Mouse (Mus musculus): ENCODE results near the gene Kras. TPM values are rescaled to one million over a fixed set of nuclear protein-coding genes. Genes with fewer than 3 reads are reported as not detected.
A peak's percentile ranks its signal among the peaks of the same experiment; 100 is the strongest.

Kras gene
- polyA plus RNA-seq, 1 experiment from 2014 or later, result 119 TPM

GRCm38 (mm10) chr6:145210816-145211338, 39.2 kb downstream of the Kras start, which contains the start of the genes Casc1 and Etfrf1:
Casc1 (minus strand) TSS chr6:145211005.
Etfrf1 (plus strand) TSS chr6:145211134.
- Histone ChIP-seq H3K4me2 (ENCODE audit: low read depth) (peak within 1 kb of the TSS; percentile 56), H3K27ac (ENCODE audit: low read depth, low read length) (peak within 1 kb of the TSS; percentile 88), H3K9me3 (ENCODE audit: control insufficient read depth, low read length) (no peaks in the 10 kb centered on the region), H3K4me1 (ENCODE audit: control insufficient read depth, insufficient read depth, low read length) (0 out of 2 replicates have a peak, but pooled peaks cover 3% of the 10 kb centered on the region), H3K9ac (ENCODE audit: low read length) (peak within 1 kb of the TSS; percentile 67), H3K27me3 (ENCODE audit: control insufficient read depth, insufficient read depth, low read length) (no peaks in the 10 kb centered on the region), H3K36me3 (ENCODE audit: control insufficient read depth, insufficient read depth, low read length) (no peaks in the 10 kb centered on the region; the same call in 1 of the 2 replicates), H3K4me3 (ENCODE audit: low read depth, low read length) (peak within 1 kb of the TSS; percentile 44)
- ATAC-seq (ENCODE audit: insufficient read depth, low FRiP score, low TSS enrichment) (peak; percentile 100), DNase-seq (ENCODE audit: low spot score) (peak; percentile 99)
- under 1% methylated on average over 36 of the region's 36 CpGs for WGBS

- Histone ChIP-seq H3K27ac (ENCODE audit: low read depth, low read length) (no peak overlapping the region), H3K4me2 (ENCODE audit: low read depth) (peak overlapping the region; percentile 56), H3K36me3 (ENCODE audit: control insufficient read depth, insufficient read depth, low read length) (no peaks in the 10 kb centered on the region), H3K27me3 (ENCODE audit: control insufficient read depth, insufficient read depth, low read length) (no peaks in the 10 kb centered on the region), H3K9ac (ENCODE audit: low read length) (no peak overlapping the region), H3K4me1 (ENCODE audit: control insufficient read depth, insufficient read depth, low read length) (0 out of 2 replicates have a peak, but pooled peaks cover 3% of the 10 kb centered on the region), H3K4me3 (ENCODE audit: low read depth, low read length) (peak overlapping the region; percentile 44), H3K9me3 (ENCODE audit: control insufficient read depth, low read length) (no peaks in the 10 kb centered on the region)
- no peak for ATAC-seq (ENCODE audit: insufficient read depth, low FRiP score, low TSS enrichment)
- WGBS, result 41% methylated on average over 8 of the region's 8 CpGs
- DNase-seq (ENCODE audit: low spot score), result no peak
Observed at GRCm38 (mm10) chr6:145210056-145210680, 39.9 kb downstream of the Kras start.

- Histone ChIP-seq H3K9me3 (ENCODE audit: control insufficient read depth, low read length) (no peaks in the 10 kb centered on the region), H3K9ac (ENCODE audit: low read length) (no peak overlapping the region), H3K36me3 (ENCODE audit: control insufficient read depth, insufficient read depth, low read length) (no peaks in the 10 kb centered on the region), H3K4me1 (ENCODE audit: control insufficient read depth, insufficient read depth, low read length) (no peaks in the 10 kb centered on the region), H3K4me2 (ENCODE audit: low read depth) (no peak overlapping the region), H3K4me3 (ENCODE audit: low read depth, low read length) (no peak overlapping the region), H3K27ac (ENCODE audit: low read depth, low read length) (no peak overlapping the region), H3K27me3 (ENCODE audit: control insufficient read depth, insufficient read depth, low read length) (no peaks in the 10 kb centered on the region)
- WGBS, result 74% methylated on average over 10 of the region's 10 CpGs
- DNase-seq (ENCODE audit: low spot score) (no peak), ATAC-seq (ENCODE audit: insufficient read depth, low FRiP score, low TSS enrichment) (no peak)
Observed at GRCm38 (mm10) chr6:145205142-145205541, 44.9 kb downstream of the Kras start.

- no peak overlapping the region for H3K27ac ChIP-seq (ENCODE audit: low read depth, low read length)
- H3K4me2 ChIP-seq (ENCODE audit: low read depth), result no peak overlapping the region
- H3K27me3 ChIP-seq (ENCODE audit: control insufficient read depth, insufficient read depth, low read length), result no peaks in the 10 kb centered on the region
- no peaks in the 10 kb centered on the region for H3K4me1 ChIP-seq (ENCODE audit: control insufficient read depth, insufficient read depth, low read length)
- DNase-seq (ENCODE audit: low spot score), result no peak
- ATAC-seq (ENCODE audit: insufficient read depth, low FRiP score, low TSS enrichment), result no peak
- H3K9me3 ChIP-seq (ENCODE audit: control insufficient read depth, low read length), result no peaks in the 10 kb centered on the region
- H3K36me3 ChIP-seq (ENCODE audit: control insufficient read depth, insufficient read depth, low read length), result no peaks in the 10 kb centered on the region
- no peak overlapping the region for H3K4me3 ChIP-seq (ENCODE audit: low read depth, low read length)
- 90% methylated on average over 6 of the region's 6 CpGs for WGBS
- no peak overlapping the region for H3K9ac ChIP-seq (ENCODE audit: low read length)
Observed at GRCm38 (mm10) chr6:145204440-145204839, 45.6 kb downstream of the Kras start.

GRCm38 (mm10) chr6:145202432-145203125, 47.5 kb downstream of the Kras start:
- 82% methylated on average over 13 of the region's 13 CpGs for WGBS
- Histone ChIP-seq H3K27me3 (ENCODE audit: control insufficient read depth, insufficient read depth, low read length) (no peaks in the 10 kb centered on the region), H3K9ac (ENCODE audit: low read length) (no peak overlapping the region), H3K27ac (ENCODE audit: low read depth, low read length) (no peak overlapping the region), H3K4me1 (ENCODE audit: control insufficient read depth, insufficient read depth, low read length) (no peaks in the 10 kb centered on the region), H3K4me2 (ENCODE audit: low read depth) (no peak overlapping the region), H3K4me3 (ENCODE audit: low read depth, low read length) (no peak overlapping the region), H3K9me3 (ENCODE audit: control insufficient read depth, low read length) (no peaks in the 10 kb centered on the region), H3K36me3 (ENCODE audit: control insufficient read depth, insufficient read depth, low read length) (no peaks in the 10 kb centered on the region)
- no peak for ATAC-seq (ENCODE audit: insufficient read depth, low FRiP score, low TSS enrichment)
- no peak for DNase-seq (ENCODE audit: low spot score)

GRCm38 (mm10) chr6:145197949-145198686, 51.9 kb downstream of the Kras start:
- DNase-seq (ENCODE audit: low spot score) (no peak), ATAC-seq (ENCODE audit: insufficient read depth, low FRiP score, low TSS enrichment) (no peak)
- H3K4me1 ChIP-seq (ENCODE audit: control insufficient read depth, insufficient read depth, low read length), result no peaks in the 10 kb centered on the region
- H3K4me2 ChIP-seq (ENCODE audit: low read depth), result no peak overlapping the region
- no peaks in the 10 kb centered on the region for H3K27me3 ChIP-seq (ENCODE audit: control insufficient read depth, insufficient read depth, low read length)
- no peak overlapping the region for H3K9ac ChIP-seq (ENCODE audit: low read length)
- H3K4me3 ChIP-seq (ENCODE audit: low read depth, low read length), result no peak overlapping the region
- no peaks in the 10 kb centered on the region for H3K36me3 ChIP-seq (ENCODE audit: control insufficient read depth, insufficient read depth, low read length)
- WGBS, result 95% methylated on average over 8 of the region's 8 CpGs
- H3K9me3 ChIP-seq (ENCODE audit: control insufficient read depth, low read length), result no peaks in the 10 kb centered on the region
- H3K27ac ChIP-seq (ENCODE audit: low read depth, low read length), result no peak overlapping the region

DNA sequence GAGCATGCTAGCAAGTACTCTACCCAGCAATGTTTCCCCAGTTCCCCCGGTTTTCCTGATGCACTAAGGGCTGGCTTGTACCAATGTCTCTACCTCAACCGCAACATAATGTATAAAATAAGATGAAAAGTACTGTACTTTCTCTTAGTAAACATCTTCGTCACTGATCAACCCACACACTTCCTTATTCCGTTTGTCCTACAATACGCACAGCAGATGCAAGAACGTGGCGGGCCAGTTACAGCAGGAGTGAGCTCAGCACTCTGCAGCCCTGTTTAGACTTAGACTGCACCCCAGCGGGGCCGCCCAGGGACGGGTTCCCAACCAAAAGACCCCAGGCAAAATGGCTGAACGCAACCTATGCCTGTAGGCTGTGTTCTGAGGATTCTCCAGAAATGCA, 56.6 kb downstream of the Kras start:
- no peaks in the 10 kb centered on the region for H3K27me3 ChIP-seq (ENCODE audit: control insufficient read depth, insufficient read depth, low read length)

GRCm38 (mm10) chr6:145193038-145193437, 57.0 kb downstream of the Kras start:
- H3K9me3 ChIP-seq (ENCODE audit: control insufficient read depth, low read length), result no peaks in the 10 kb centered on the region
- ATAC-seq (ENCODE audit: insufficient read depth, low FRiP score, low TSS enrichment) (no peak), DNase-seq (ENCODE audit: low spot score) (no peak)
- no peaks in the 10 kb centered on the region for H3K4me1 ChIP-seq (ENCODE audit: control insufficient read depth, insufficient read depth, low read length)
- no peak overlapping the region for H3K9ac ChIP-seq (ENCODE audit: low read length)
- no peak overlapping the region for H3K27ac ChIP-seq (ENCODE audit: low read depth, low read length)
- H3K27me3 ChIP-seq (ENCODE audit: control insufficient read depth, insufficient read depth, low read length), result no peaks in the 10 kb centered on the region
- no peaks in the 10 kb centered on the region for H3K36me3 ChIP-seq (ENCODE audit: control insufficient read depth, insufficient read depth, low read length)
- H3K4me2 ChIP-seq (ENCODE audit: low read depth), result no peak overlapping the region
- no peak overlapping the region for H3K4me3 ChIP-seq (ENCODE audit: low read depth, low read length)
- WGBS, result 85% methylated on average over 3 of the region's 3 CpGs

More for the DNA sequence above, 56.6 kb downstream of the Kras start:
- no peak for ATAC-seq (ENCODE audit: insufficient read depth, low FRiP score, low TSS enrichment)
- Histone ChIP-seq H3K9me3 (ENCODE audit: control insufficient read depth, low read length) (no peaks in the 10 kb centered on the region), H3K9ac (ENCODE audit: low read length) (no peak overlapping the region), H3K4me2 (ENCODE audit: low read depth) (no peak overlapping the region), H3K27ac (ENCODE audit: low read depth, low read length) (no peak overlapping the region), H3K4me1 (ENCODE audit: control insufficient read depth, insufficient read depth, low read length) (no peaks in the 10 kb centered on the region), H3K36me3 (ENCODE audit: control insufficient read depth, insufficient read depth, low read length) (no peaks in the 10 kb centered on the region), H3K4me3 (ENCODE audit: low read depth, low read length) (no peak overlapping the region)
- DNase-seq (ENCODE audit: low spot score), result no peak
- 79% methylated on average over 11 of the region's 11 CpGs for WGBS
